Mouse (Mus musculus): ENCODE measurements around the gene Slc2a5. TPM values are rescaled to one million over a fixed set of nuclear protein-coding genes. Genes with fewer than 3 reads are reported as not detected.

Gene Slc2a5
- total and polyA plus RNA-seq, 2 experiments from 2014 or later = 0.42 TPM; not detected in 1

GRCm38 (mm10) chr4:150102822-150103221, 16.3 kb upstream of the Slc2a5 start:
- WGBS = 94% methylated on average over 7 of the region's 7 CpGs
- H3K27ac ChIP-seq (ENCODE audit: low read depth) = no peak overlapping the region
- DNase-seq (ENCODE audit: low spot score) = no peak

DNA sequence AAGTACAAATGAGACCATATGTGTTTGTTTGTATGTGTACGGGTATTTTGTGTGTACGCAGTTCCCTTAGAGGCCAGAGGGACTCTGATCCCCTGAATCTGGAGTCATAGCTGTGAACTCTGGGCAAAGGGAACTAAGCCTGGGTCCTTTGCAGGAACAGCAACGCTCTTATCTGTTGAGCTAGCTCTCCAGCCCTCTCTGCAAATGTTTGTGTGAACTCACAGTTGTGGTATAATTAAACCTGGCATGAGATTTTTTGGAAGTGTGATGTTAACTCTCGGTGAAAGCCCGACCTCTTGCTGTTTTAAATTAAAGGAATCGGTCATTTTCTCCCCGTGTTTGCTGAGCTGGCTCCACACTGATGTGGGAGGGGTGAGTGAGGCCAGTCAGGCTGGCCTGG, 13.4 kb upstream of the Slc2a5 start:
- 0 out of 2 replicates have a peak, but pooled peaks have one; percentile 29 for ATAC-seq (ENCODE audit: insufficient read depth, low read depth)
- Histone ChIP-seq H3K4me3 (ENCODE audit: low read depth, low read length) (no peak overlapping the region), H3K4me1 (ENCODE audit: control insufficient read depth, insufficient read depth) (no peaks in the 10 kb centered on the region; the same call in 1 of the 2 replicates), H3K9ac (replicated peaks; ENCODE audit: low read depth, low read length) (no peak overlapping the region), H3K4me2 (ENCODE audit: low read depth, low read length) (no peak overlapping the region), H3K27me3 (ENCODE audit: control insufficient read depth, insufficient read depth, low read length) (no peaks in the 10 kb centered on the region), H3K27ac (ENCODE audit: low read depth) (no peak overlapping the region), H3K9me3 (replicated peaks; ENCODE audit: control insufficient read depth, low read length) (no peaks in the 10 kb centered on the region), H3K36me3 (replicated peaks; ENCODE audit: control insufficient read depth, insufficient read depth, low read length) (peaks cover 23% of the 10 kb centered on the region)
- no peak for TF ChIP-seq CTCF (IDR thresholded peaks at IDR 0.05; ENCODE audit: low read depth)
- no peak for TF ChIP-seq EP300 (IDR thresholded peaks at IDR 0.05; ENCODE audit: low read depth)
- 26% methylated on average over 7 of the region's 7 CpGs for WGBS
- DNase-seq (ENCODE audit: low spot score) = no peak

More at GRCm38 (mm10) chr4:150102822-150103221, 16.3 kb upstream of the Slc2a5 start:
- Histone ChIP-seq H3K27me3 (ENCODE audit: control insufficient read depth, insufficient read depth, low read length) (no peaks in the 10 kb centered on the region), H3K9ac (replicated peaks; ENCODE audit: low read depth, low read length) (no peak overlapping the region), H3K4me1 (ENCODE audit: control insufficient read depth, insufficient read depth) (no peaks in the 10 kb centered on the region; the same call in 1 of the 2 replicates), H3K4me3 (ENCODE audit: low read depth, low read length) (no peak overlapping the region), H3K4me2 (ENCODE audit: low read depth, low read length) (no peak overlapping the region), H3K9me3 (replicated peaks; ENCODE audit: control insufficient read depth, low read length) (no peaks in the 10 kb centered on the region), H3K36me3 (replicated peaks; ENCODE audit: control insufficient read depth, insufficient read depth, low read length) (peaks cover 36% of the 10 kb centered on the region)
- ATAC-seq (ENCODE audit: insufficient read depth, low read depth) = no peak
- TF ChIP-seq CTCF (IDR thresholded peaks at IDR 0.05; ENCODE audit: low read depth) = no peak
- TF ChIP-seq EP300 (IDR thresholded peaks at IDR 0.05; ENCODE audit: low read depth) = no peak

- no peak overlapping the region for H3K27ac ChIP-seq (ENCODE audit: low read depth)
- WGBS = 53% methylated on average over 5 of the region's 5 CpGs
- no peak for DNase-seq (ENCODE audit: low spot score)
- H3K9me3 ChIP-seq (replicated peaks; ENCODE audit: control insufficient read depth, low read length) = no peaks in the 10 kb centered on the region
- H3K4me2 ChIP-seq (ENCODE audit: low read depth, low read length) = no peak overlapping the region
- peaks cover 23% of the 10 kb centered on the region for H3K36me3 ChIP-seq (replicated peaks; ENCODE audit: control insufficient read depth, insufficient read depth, low read length)
- H3K27me3 ChIP-seq (ENCODE audit: control insufficient read depth, insufficient read depth, low read length) = no peaks in the 10 kb centered on the region
- no peaks in the 10 kb centered on the region; the same call in 1 of the 2 replicates for H3K4me1 ChIP-seq (ENCODE audit: control insufficient read depth, insufficient read depth)
- no peak overlapping the region for H3K9ac ChIP-seq (replicated peaks; ENCODE audit: low read depth, low read length)
- no peak for ATAC-seq (ENCODE audit: insufficient read depth, low read depth)
- H3K4me3 ChIP-seq (ENCODE audit: low read depth, low read length) = no peak overlapping the region
- TF ChIP-seq CTCF (IDR thresholded peaks at IDR 0.05; ENCODE audit: low read depth) (no peak), EP300 (IDR thresholded peaks at IDR 0.05; ENCODE audit: low read depth) (no peak)
Observed at GRCm38 (mm10) chr4:150106637-150107036, 12.4 kb upstream of the Slc2a5 start.

DNA sequence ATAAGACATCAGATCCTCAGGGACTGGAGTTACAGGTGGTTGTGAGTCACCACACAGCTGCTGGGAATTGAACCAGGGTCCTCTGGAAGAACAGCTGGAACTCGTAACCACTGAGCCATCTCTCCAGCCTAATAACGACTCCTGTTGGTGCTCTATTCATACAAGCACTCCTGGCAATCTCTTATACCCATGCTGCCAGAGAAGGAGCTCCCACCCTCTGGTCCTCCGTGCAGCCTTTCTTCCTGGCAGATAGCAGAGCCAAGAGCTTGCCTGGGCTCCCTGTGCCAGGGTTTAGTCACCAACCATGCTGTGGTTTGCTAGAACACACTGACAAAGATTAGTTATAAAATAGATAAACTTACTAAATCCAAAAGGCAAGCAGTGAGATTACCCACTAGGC, 9.4 kb upstream of the Slc2a5 start:
- H3K27me3 ChIP-seq (ENCODE audit: control insufficient read depth, insufficient read depth, low read length) = no peaks in the 10 kb centered on the region
- H3K36me3 ChIP-seq (replicated peaks; ENCODE audit: control insufficient read depth, insufficient read depth, low read length) = no peaks in the 10 kb centered on the region
- H3K9ac ChIP-seq (replicated peaks; ENCODE audit: low read depth, low read length) = no peak overlapping the region
- DNase-seq (ENCODE audit: low spot score) = no peak
- H3K27ac ChIP-seq (ENCODE audit: low read depth) = no peak overlapping the region
- no peak for ATAC-seq (ENCODE audit: insufficient read depth, low read depth)
- H3K4me2 ChIP-seq (ENCODE audit: low read depth, low read length) = no peak overlapping the region
- no peak overlapping the region for H3K4me3 ChIP-seq (ENCODE audit: low read depth, low read length)
- TF ChIP-seq EP300 (IDR thresholded peaks at IDR 0.05; ENCODE audit: low read depth) = no peak
- TF ChIP-seq CTCF (IDR thresholded peaks at IDR 0.05; ENCODE audit: low read depth) = no peak
- no peaks in the 10 kb centered on the region for H3K9me3 ChIP-seq (replicated peaks; ENCODE audit: control insufficient read depth, low read length)
- no peaks in the 10 kb centered on the region; the same call in 1 of the 2 replicates for H3K4me1 ChIP-seq (ENCODE audit: control insufficient read depth, insufficient read depth)
- whole genome bisulfite sequencing = 58% methylated on average over 3 of the region's 3 CpGs

- 87% methylated on average over 9 of the region's 9 CpGs for WGBS
- TF ChIP-seq CTCF (IDR thresholded peaks at IDR 0.05; ENCODE audit: low read depth) (no peak), EP300 (IDR thresholded peaks at IDR 0.05; ENCODE audit: low read depth) (no peak)
- Histone ChIP-seq H3K4me3 (ENCODE audit: low read depth, low read length) (no peak overlapping the region), H3K9ac (replicated peaks; ENCODE audit: low read depth, low read length) (no peak overlapping the region), H3K4me2 (ENCODE audit: low read depth, low read length) (no peak overlapping the region), H3K4me1 (ENCODE audit: control insufficient read depth, insufficient read depth) (no peaks in the 10 kb centered on the region; the same call in 1 of the 2 replicates), H3K36me3 (replicated peaks; ENCODE audit: control insufficient read depth, insufficient read depth, low read length) (no peaks in the 10 kb centered on the region), H3K27me3 (ENCODE audit: control insufficient read depth, insufficient read depth, low read length) (no peaks in the 10 kb centered on the region), H3K9me3 (replicated peaks; ENCODE audit: control insufficient read depth, low read length) (no peaks in the 10 kb centered on the region), H3K27ac (ENCODE audit: low read depth) (no peak overlapping the region)
- ATAC-seq (ENCODE audit: insufficient read depth, low read depth) (no peak), DNase-seq (ENCODE audit: low spot score) (no peak)
Observed at GRCm38 (mm10) chr4:150110373-150110772, 8.7 kb upstream of the Slc2a5 start.

- Histone ChIP-seq H3K27ac (ENCODE audit: low read depth) (no peak overlapping the region), H3K27me3 (ENCODE audit: control insufficient read depth, insufficient read depth, low read length) (no peaks in the 10 kb centered on the region), H3K4me1 (ENCODE audit: control insufficient read depth, insufficient read depth) (no peaks in the 10 kb centered on the region), H3K4me3 (ENCODE audit: low read depth, low read length) (no peak overlapping the region), H3K4me2 (ENCODE audit: low read depth, low read length) (peak overlapping the region; percentile 19; the same call in 1 of the 2 replicates), H3K9me3 (replicated peaks; ENCODE audit: control insufficient read depth, low read length) (no peaks in the 10 kb centered on the region), H3K9ac (replicated peaks; ENCODE audit: low read depth, low read length) (no peak overlapping the region), H3K36me3 (replicated peaks; ENCODE audit: control insufficient read depth, insufficient read depth, low read length) (no peaks in the 10 kb centered on the region)
- no peak for TF ChIP-seq EP300 (IDR thresholded peaks at IDR 0.05; ENCODE audit: low read depth)
- peak; percentile 66 for TF ChIP-seq CTCF (IDR thresholded peaks at IDR 0.05; ENCODE audit: low read depth)
- WGBS = 7% methylated on average over 12 of the region's 15 CpGs
- DNase-seq (ENCODE audit: low spot score) = no peak
- no peak for ATAC-seq (ENCODE audit: insufficient read depth, low read depth)
Observed at GRCm38 (mm10) chr4:150112867-150113266, 6.2 kb upstream of the Slc2a5 start.
